Comparison of ENCODE assay signal across 15 mouse cellular contexts in the genomic region with DNA sequence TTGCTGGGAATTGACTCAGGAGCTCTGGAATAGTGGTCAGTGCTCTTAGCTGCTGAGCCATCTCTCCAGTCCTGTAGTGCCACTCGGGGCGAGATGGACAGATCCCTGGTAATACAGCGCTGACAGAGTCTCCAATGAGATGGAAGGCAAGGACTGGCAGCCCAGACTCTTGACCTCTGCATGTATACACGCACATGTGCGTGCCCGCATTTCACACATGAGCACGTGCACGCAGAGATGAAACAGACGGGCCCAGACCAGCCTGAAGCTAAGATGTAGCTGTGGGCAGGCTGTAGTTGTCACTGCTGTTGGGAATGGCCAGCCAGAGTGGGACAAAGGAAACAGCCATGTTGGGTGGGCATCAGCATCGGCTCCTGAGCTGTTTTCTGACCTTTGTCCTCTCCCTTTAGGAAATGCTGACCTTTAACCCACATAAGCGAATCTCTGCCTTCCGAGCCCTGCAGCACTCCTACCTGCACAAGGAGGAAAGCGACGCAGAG. TPM values are rescaled to one million over a fixed set of nuclear protein-coding genes. Genes with fewer than 3 reads are reported as not detected.
A peak's percentile ranks its signal among the peaks of the same experiment; 100 is the strongest.
DNase-seq lines count a peak whose midpoint lies in the region; ATAC-seq and TF ChIP-seq lines count a peak whose summit lies in the region.
"Had no signal": no experiment of that assay in that cellular context is flagged by ENCODE, and none has a peak within 500 bp of the region (broad histone marks: within the 10 kb centered on the region; RNA-seq: fewer than 3 reads in every experiment).

No protein-coding gene starts in this region.

- H3K9ac ChIP-seq in forebrain, embryonic 15.5 days (replicated peaks) = no peak overlapping the region
- H3K9ac ChIP-seq in forebrain, embryonic 14.5 days (ENCODE audit: low read length) = no peak overlapping the region
- no peak overlapping the region for H3K9ac ChIP-seq in midbrain, embryonic 16.5 days (ENCODE audit: low read depth, low read length)
- H3K9ac ChIP-seq in limb, embryonic 11.5 days (ENCODE audit: low read length) = no peak overlapping the region
- H3K9ac ChIP-seq: limb, embryonic 12.5 days had no signal

- WGBS in forebrain, embryonic 15.5 days = 90% methylated on average over 14 of the region's 14 CpGs
- 92% methylated on average over 14 of the region's 14 CpGs for WGBS in forebrain, embryonic 14.5 days
- 89% methylated on average over 14 of the region's 14 CpGs for WGBS in midbrain, embryonic 10.5 days
- 87% methylated on average over 14 of the region's 14 CpGs for WGBS in midbrain, embryonic 16.5 days
- WGBS in limb, embryonic 11.5 days = 91% methylated on average over 14 of the region's 14 CpGs

- ATAC-seq in forebrain, embryonic 15.5 days (replicated peaks) = no peak
- ATAC-seq in forebrain, embryonic 14.5 days = no peak
- no peak for ATAC-seq in midbrain, embryonic 16.5 days
- no peak for ATAC-seq in G1E (ENCODE audit: extremely low read depth, insufficient number of reproducible peaks, low FRiP score, poor library complexity, severe bottlenecking)
- ATAC-seq in limb, embryonic 11.5 days (ENCODE audit: insufficient number of reproducible peaks, low FRiP score, low TSS enrichment, low read depth) = no peak
- ATAC-seq: inflammation-experienced regulatory T-cells, adult 6 months had no signal

- H3K9me3 ChIP-seq in forebrain, embryonic 15.5 days = no peaks in the 10 kb centered on the region
- H3K9me3 ChIP-seq in forebrain, embryonic 14.5 days (replicated peaks; ENCODE audit: control insufficient read depth, low read length) = no peaks in the 10 kb centered on the region
- H3K9me3 ChIP-seq in midbrain, embryonic 10.5 days (replicated peaks) = no peaks in the 10 kb centered on the region
- H3K9me3 ChIP-seq in midbrain, embryonic 16.5 days (replicated peaks; ENCODE audit: control insufficient read depth, low read length, poor library complexity, severe bottlenecking) = no peaks in the 10 kb centered on the region
- 0 out of 2 replicates have a peak, but pooled peaks cover 2% of the 10 kb centered on the region for H3K9me3 ChIP-seq in G1E (replicated peaks)
- H3K9me3 ChIP-seq in limb, embryonic 11.5 days (ENCODE audit: control insufficient read depth, low read length) = no peaks in the 10 kb centered on the region
- H3K9me3 ChIP-seq: limb, embryonic 12.5 days; megakaryocyte, embryonic 14.5 days had no signal

- no peak for TF ChIP-seq CTCF in G1E (IDR thresholded peaks at IDR 0.05; ENCODE audit: low read depth, low read length)

- no peaks in the 10 kb centered on the region for H3K27me3 ChIP-seq in forebrain, embryonic 15.5 days
- no peaks in the 10 kb centered on the region for H3K27me3 ChIP-seq in forebrain, embryonic 14.5 days (replicated peaks; ENCODE audit: control insufficient read depth, insufficient read depth, low read length)
- peaks cover 4% of the 10 kb centered on the region; the same call in 1 of the 2 replicates for H3K27me3 ChIP-seq in midbrain, embryonic 10.5 days (ENCODE audit: low read depth, poor library complexity, severe bottlenecking)
- no peaks in the 10 kb centered on the region for H3K27me3 ChIP-seq in midbrain, embryonic 16.5 days (ENCODE audit: control insufficient read depth, insufficient read depth, low read depth, low read length)
- peaks cover 4% of the 10 kb centered on the region; the same call in 1 of the 2 replicates for H3K27me3 ChIP-seq in G1E (ENCODE audit: insufficient read depth, low read length)
- H3K27me3 ChIP-seq in limb, embryonic 11.5 days (ENCODE audit: control insufficient read depth, insufficient read depth, low read length) = 0 out of 2 replicates have a peak, but pooled peaks cover 2% of the 10 kb centered on the region

- no peak overlapping the region for H3K4me2 ChIP-seq in forebrain, embryonic 15.5 days (replicated peaks)
- H3K4me2 ChIP-seq in forebrain, embryonic 14.5 days (ENCODE audit: low read length) = no peak overlapping the region
- H3K4me2 ChIP-seq in midbrain, embryonic 16.5 days (ENCODE audit: low read length) = no peak overlapping the region
- peak overlapping the region; percentile 8; the same call in 1 of the 2 replicates for H3K4me2 ChIP-seq in limb, embryonic 11.5 days (ENCODE audit: low read depth, severe bottlenecking)
- H3K4me2 ChIP-seq: limb, embryonic 12.5 days had no signal

- H3K36me3 ChIP-seq in forebrain, embryonic 15.5 days = peaks cover 43% of the 10 kb centered on the region
- peaks cover 44% of the 10 kb centered on the region for H3K36me3 ChIP-seq in forebrain, embryonic 14.5 days (ENCODE audit: control insufficient read depth, insufficient read depth, low read length)
- peaks cover 49% of the 10 kb centered on the region for H3K36me3 ChIP-seq in midbrain, embryonic 10.5 days
- peaks cover 35% of the 10 kb centered on the region for H3K36me3 ChIP-seq in midbrain, embryonic 16.5 days (ENCODE audit: control insufficient read depth, insufficient read depth, low read length)
- H3K36me3 ChIP-seq in G1E (replicated peaks) = peaks cover 54% of the 10 kb centered on the region
- peaks cover 32% of the 10 kb centered on the region for H3K36me3 ChIP-seq in limb, embryonic 11.5 days (ENCODE audit: control insufficient read depth, insufficient read depth, low read length)

- no peak overlapping the region; the same call in 1 of the 2 replicates for H3K27ac ChIP-seq in forebrain, embryonic 15.5 days (replicated peaks)
- no peak overlapping the region for H3K27ac ChIP-seq in forebrain, embryonic 14.5 days (ENCODE audit: low read depth, low read length)
- H3K27ac ChIP-seq in midbrain, embryonic 10.5 days (replicated peaks) = no peak overlapping the region
- H3K27ac ChIP-seq in midbrain, embryonic 16.5 days (ENCODE audit: low read length) = no peak overlapping the region
- no peak overlapping the region for H3K27ac ChIP-seq in limb, embryonic 11.5 days (replicated peaks; ENCODE audit: low read depth, low read length)
- H3K27ac ChIP-seq: limb, embryonic 12.5 days had no signal

- H3K4me1 ChIP-seq in forebrain, embryonic 15.5 days = peaks cover 52% of the 10 kb centered on the region
- peaks cover 28% of the 10 kb centered on the region for H3K4me1 ChIP-seq in forebrain, embryonic 14.5 days (ENCODE audit: control insufficient read depth, insufficient read depth, low read length)
- H3K4me1 ChIP-seq in midbrain, embryonic 10.5 days = peaks cover 61% of the 10 kb centered on the region
- H3K4me1 ChIP-seq in midbrain, embryonic 16.5 days (ENCODE audit: control insufficient read depth, insufficient read depth, low read length) = peaks cover 39% of the 10 kb centered on the region
- H3K4me1 ChIP-seq in G1E (ENCODE audit: insufficient read depth, low read depth, low read length) = peaks cover 69% of the 10 kb centered on the region
- H3K4me1 ChIP-seq in limb, embryonic 11.5 days (ENCODE audit: control insufficient read depth, insufficient read depth, low read length) = peaks cover 11% of the 10 kb centered on the region

- DNase-seq in forebrain, embryonic 14.5 days (ENCODE audit: low spot score) = no peak
- no peak for DNase-seq in midbrain, embryonic 10.5 days (ENCODE audit: low spot score)
- no peak for DNase-seq in G1E (ENCODE audit: low spot score)
- no peak for DNase-seq in limb, embryonic 11.5 days (ENCODE audit: low spot score)
- no peak for DNase-seq in Muller cell, postnatal 12 days (ENCODE audit: inconsistent ontology term)
- no peak for DNase-seq in layer of hippocampus, adult 9-11 months
- DNase-seq: cerebellum, postnatal 36 days; gastrocnemius, postnatal 36 days; kidney, postnatal 10 days had no signal

- 0 out of 2 replicates have a peak overlapping the region, but pooled peaks have one; percentile 3 for H3K4me3 ChIP-seq in forebrain, embryonic 15.5 days
- H3K4me3 ChIP-seq in forebrain, embryonic 14.5 days (ENCODE audit: low read depth, low read length) = no peak overlapping the region
- peak overlapping the region; percentile 29; the same call in 1 of the 2 replicates for H3K4me3 ChIP-seq in midbrain, embryonic 10.5 days
- H3K4me3 ChIP-seq in midbrain, embryonic 16.5 days (ENCODE audit: low read depth, low read length) = no peak overlapping the region
- peak overlapping the region; percentile 2; the same call in 1 of the 2 replicates for H3K4me3 ChIP-seq in G1E (ENCODE audit: low read depth, low read length)
- H3K4me3 ChIP-seq in limb, embryonic 11.5 days (ENCODE audit: low read depth, low read length) = no peak overlapping the region
- H3K4me3 ChIP-seq: limb, embryonic 12.5 days; megakaryocyte, embryonic 14.5 days had no signal

RNA-seq across cellular contexts. Expression of gene Cdk4, which starts 3.2 kb away (rescaled TPM):
- 1,729 and 1,809 TPM in 2 replicates for polyA plus RNA-seq in forebrain, embryonic 15.5 days (2015; fragmentation: Nextera tagmentation; extraction: Ambion mirVana)
- polyA plus RNA-seq in forebrain, embryonic 14.5 days (2014; fragmentation: Nextera tagmentation; extraction: Ambion mirVana) = 1,959 and 2,468 TPM in 2 replicates
- polyA plus RNA-seq in midbrain, embryonic 10.5 days (2016; fragmentation: Nextera tagmentation; extraction: Ambion mirVana) = 2,811 and 2,916 TPM in 2 replicates
- polyA plus RNA-seq in midbrain, embryonic 16.5 days (2015; fragmentation: Nextera tagmentation; extraction: Ambion mirVana) = 646 and 776 TPM in 2 replicates
- total RNA-seq in G1E (2014; fragmentation: Nextera tagmentation) (532 and 608 TPM in 2 replicates), G1E (2017) (648 and 675 TPM in 2 replicates)
- polyA plus RNA-seq in G1E (2012) = 1,726 and 1,826 TPM in 2 replicates
- polyA plus RNA-seq in limb, embryonic 11.5 days (2014; fragmentation: Nextera tagmentation; extraction: Ambion mirVana) = 2,988 and 3,194 TPM in 2 replicates

RNA-seq across cellular contexts. Expression of gene Tspan31, which starts 3.5 kb away (rescaled TPM):
- 118 and 122 TPM in 2 replicates for polyA plus RNA-seq in forebrain, embryonic 15.5 days (2015; fragmentation: Nextera tagmentation; extraction: Ambion mirVana)
- 36.7 and 44.5 TPM in 2 replicates for polyA plus RNA-seq in forebrain, embryonic 14.5 days (2014; fragmentation: Nextera tagmentation; extraction: Ambion mirVana)
- polyA plus RNA-seq in midbrain, embryonic 10.5 days (2016; fragmentation: Nextera tagmentation; extraction: Ambion mirVana) = 197 and 208 TPM in 2 replicates
- 105 and 110 TPM in 2 replicates for polyA plus RNA-seq in midbrain, embryonic 16.5 days (2015; fragmentation: Nextera tagmentation; extraction: Ambion mirVana)
- total RNA-seq in G1E (2014; fragmentation: Nextera tagmentation) (163 and 186 TPM in 2 replicates), G1E (2017) (73.6 and 83.9 TPM in 2 replicates)
- polyA plus RNA-seq in G1E (2012) = 30.3 and 41.8 TPM in 2 replicates
- 123 and 134 TPM in 2 replicates for polyA plus RNA-seq in limb, embryonic 11.5 days (2014; fragmentation: Nextera tagmentation; extraction: Ambion mirVana)

RNA-seq across cellular contexts. Expression of gene March9, which starts 6.6 kb away (rescaled TPM):
- polyA plus RNA-seq in forebrain, embryonic 15.5 days (2015; fragmentation: Nextera tagmentation; extraction: Ambion mirVana) = 5.6 and 7.0 TPM in 2 replicates
- 8.2 and 8.8 TPM in 2 replicates for polyA plus RNA-seq in forebrain, embryonic 14.5 days (2014; fragmentation: Nextera tagmentation; extraction: Ambion mirVana)
- 1.3 and 1.7 TPM in 2 replicates for polyA plus RNA-seq in midbrain, embryonic 10.5 days (2016; fragmentation: Nextera tagmentation; extraction: Ambion mirVana)
- polyA plus RNA-seq in midbrain, embryonic 16.5 days (2015; fragmentation: Nextera tagmentation; extraction: Ambion mirVana) = 5.6 and 6.3 TPM in 2 replicates
- 0.68 and 1.1 TPM in 2 replicates for total RNA-seq in G1E (2014; fragmentation: Nextera tagmentation)
- 1.2 and 1.3 TPM in 2 replicates for total RNA-seq in G1E (2017)
- 0.63 and 0.88 TPM in 2 replicates for polyA plus RNA-seq in G1E (2012)
- polyA plus RNA-seq in limb, embryonic 11.5 days (2014; fragmentation: Nextera tagmentation; extraction: Ambion mirVana) = 1.2 and 1.6 TPM in 2 replicates

RNA-seq across cellular contexts. Expression of gene Agap2, which starts 8.5 kb away (rescaled TPM):
- 2.9 and 3.0 TPM in 2 replicates for polyA plus RNA-seq in forebrain, embryonic 15.5 days (2015; fragmentation: Nextera tagmentation; extraction: Ambion mirVana)
- 3.9 and 4.7 TPM in 2 replicates for polyA plus RNA-seq in forebrain, embryonic 14.5 days (2014; fragmentation: Nextera tagmentation; extraction: Ambion mirVana)
- 0.10 and 0.19 TPM in 2 replicates for polyA plus RNA-seq in midbrain, embryonic 10.5 days (2016; fragmentation: Nextera tagmentation; extraction: Ambion mirVana)
- 5.1 and 5.3 TPM in 2 replicates for polyA plus RNA-seq in midbrain, embryonic 16.5 days (2015; fragmentation: Nextera tagmentation; extraction: Ambion mirVana)
- total RNA-seq in G1E (2014; fragmentation: Nextera tagmentation) = 0.15 and 1.3 TPM in 2 replicates
- under 0.01 and 1.1 TPM in 2 replicates for total RNA-seq in G1E (2017)
- polyA plus RNA-seq in G1E (2012) = 0.07 and 0.26 TPM in 2 replicates
- polyA plus RNA-seq in limb, embryonic 11.5 days (2014; fragmentation: Nextera tagmentation; extraction: Ambion mirVana) = 0.05 and 0.06 TPM in 2 replicates
- polyA plus RNA-seq: limb, embryonic 12.5 days had no signal

RNA-seq across cellular contexts. Expression of gene Cyp27b1, which starts 18.5 kb away (rescaled TPM):
- 0.11 and 0.15 TPM in 2 replicates for polyA plus RNA-seq in forebrain, embryonic 15.5 days (2015; fragmentation: Nextera tagmentation; extraction: Ambion mirVana)
- polyA plus RNA-seq in forebrain, embryonic 14.5 days (2014; fragmentation: Nextera tagmentation; extraction: Ambion mirVana) = 0.09 TPM in 1 of 2 replicates, not detected in the other
- 0.07 and 0.22 TPM in 2 replicates for polyA plus RNA-seq in midbrain, embryonic 10.5 days (2016; fragmentation: Nextera tagmentation; extraction: Ambion mirVana)
- 0.08 and 0.14 TPM in 2 replicates for polyA plus RNA-seq in midbrain, embryonic 16.5 days (2015; fragmentation: Nextera tagmentation; extraction: Ambion mirVana)
- total RNA-seq in G1E (2014; fragmentation: Nextera tagmentation) = 2.1 and 4.9 TPM in 2 replicates
- total RNA-seq in G1E (2017) = 0.33 TPM in 1 of 2 replicates, not detected in the other
- polyA plus RNA-seq in G1E (2012) = 0.17 TPM in 2 replicates
- polyA plus RNA-seq in limb, embryonic 11.5 days (2014; fragmentation: Nextera tagmentation; extraction: Ambion mirVana) = not detected in 2 replicates
- polyA plus RNA-seq: inflammation-experienced regulatory T-cells, adult 6 months; neural tube, embryonic 14.5 days had no signal

Comparison
In these comparisons a context has a peak if more than half of its experiments do, and no peak if none do; other contexts are left out.
1. H3K4me3 ChIP-seq: peak in forebrain, embryonic 15.5 days (single experiment), midbrain, embryonic 10.5 days (single experiment) and G1E (single experiment); none in forebrain, embryonic 14.5 days (single experiment), midbrain, embryonic 16.5 days (single experiment) and limb, embryonic 11.5 days (single experiment).